In genomic region chr12:25099313-25099562, GRCm38 (mm10) we compare ENCODE assay signal across 8 mouse cellular contexts. TPM values are rescaled to one million over a fixed set of nuclear protein-coding genes. Genes with fewer than 3 reads are reported as not detected.
DNase-seq lines count a peak whose midpoint lies in the region; ATAC-seq and TF ChIP-seq lines count a peak whose summit lies in the region.

No protein-coding gene starts in this region.

- peak overlapping the region; percentile 76 for H3K4me2 ChIP-seq in heart, embryonic 16.5 days (ENCODE audit: low read depth, low read length)
- H3K4me2 ChIP-seq in stomach, embryonic 15.5 days: peak overlapping the region; percentile 93

- 0% methylated on average over 9 of the region's 9 CpGs for WGBS in heart, embryonic 16.5 days
- 1% methylated on average over 9 of the region's 9 CpGs for WGBS in stomach, embryonic 15.5 days

- H3K4me1 ChIP-seq in cortical plate, adult 2 months (ENCODE audit: control insufficient read depth, insufficient read depth, low read length): no peaks in the 10 kb centered on the region; the same call in 1 of the 2 replicates
- peaks cover 19% of the 10 kb centered on the region for H3K4me1 ChIP-seq in heart, embryonic 16.5 days (ENCODE audit: control insufficient read depth, insufficient read depth, low read length)
- peaks cover 23% of the 10 kb centered on the region; the same call in 1 of the 2 replicates for H3K4me1 ChIP-seq in stomach, embryonic 15.5 days

- H3K27ac ChIP-seq in cortical plate, adult 2 months (ENCODE audit: insufficient read depth, low read length): peak overlapping the region; percentile 96
- peak overlapping the region; percentile 86 for H3K27ac ChIP-seq in heart, embryonic 16.5 days (ENCODE audit: low read length)
- H3K27ac ChIP-seq in stomach, embryonic 15.5 days: peak overlapping the region; percentile 96

- H3K9ac ChIP-seq in heart, embryonic 16.5 days (ENCODE audit: low read length): peak overlapping the region; percentile 80
- H3K9ac ChIP-seq in stomach, embryonic 15.5 days: peak overlapping the region; percentile 53; the same call in 1 of the 2 replicates

- no peaks in the 10 kb centered on the region for H3K36me3 ChIP-seq in heart, embryonic 16.5 days (ENCODE audit: control insufficient read depth, insufficient read depth)
- no peaks in the 10 kb centered on the region for H3K36me3 ChIP-seq in stomach, embryonic 15.5 days

- peak; percentile 36 for DNase-seq in thymus, postnatal 4 days
- DNase-seq in thymus, postnatal 0 days (ENCODE audit: low spot score): no peak
- peak; percentile 72 to 86 for DNase-seq in kidney, postnatal 25 days
- peak; percentile 41 for DNase-seq in lung, postnatal 25 days (ENCODE audit: low spot score)

- peak overlapping the region; percentile 70 for H3K4me3 ChIP-seq in cortical plate, adult 2 months (ENCODE audit: insufficient read depth, low read length)
- H3K4me3 ChIP-seq in heart, embryonic 16.5 days (ENCODE audit: low read length): peak overlapping the region; percentile 73
- peak overlapping the region; percentile 54 for H3K4me3 ChIP-seq in stomach, embryonic 15.5 days (replicated peaks)

- no peaks in the 10 kb centered on the region for H3K27me3 ChIP-seq in heart, embryonic 16.5 days (ENCODE audit: control insufficient read depth, insufficient read depth, low read length)
- no peaks in the 10 kb centered on the region for H3K27me3 ChIP-seq in stomach, embryonic 15.5 days (replicated peaks)

- no peak for TF ChIP-seq POLR2A in cortical plate, adult 2 months (IDR thresholded peaks at IDR 0.05; ENCODE audit: extremely low read depth, insufficient read depth, low read length)

- no peak for TF ChIP-seq CTCF in cortical plate, adult 2 months (IDR thresholded peaks at IDR 0.05; ENCODE audit: extremely low read depth, insufficient read depth, low read length)

- 0 out of 2 replicates have a peak, but pooled peaks have one; percentile 0 for ATAC-seq in heart, embryonic 16.5 days (replicated peaks; ENCODE audit: extremely low read depth, insufficient read depth, low FRiP score)
- ATAC-seq in stomach, embryonic 15.5 days (ENCODE audit: insufficient read depth, low FRiP score, low read depth): no peak
- no peak for ATAC-seq in megakaryocyte progenitor cell, adult 5-6 weeks (replicated peaks; ENCODE audit: poor library complexity)

- H3K9me3 ChIP-seq in heart, embryonic 16.5 days (replicated peaks; ENCODE audit: control insufficient read depth, low read length): no peaks in the 10 kb centered on the region
- no peaks in the 10 kb centered on the region for H3K9me3 ChIP-seq in stomach, embryonic 15.5 days

RNA-seq across cellular contexts. Expression of gene Id2, which starts 2.3 kb away (rescaled TPM):
- 152 and 159 TPM in 2 replicates for polyA plus RNA-seq in thymus, postnatal 0 days (2015; fragmentation: Nextera tagmentation; extraction: Ambion mirVana)
- 219 and 224 TPM in 2 replicates for polyA plus RNA-seq in cortical plate, adult 2 months (2012; rRNA removed)
- 157 TPM in 2 replicates for polyA plus RNA-seq in heart, embryonic 16.5 days (2015; fragmentation: Nextera tagmentation; extraction: Ambion mirVana)
- 339 and 387 TPM in 2 replicates for polyA plus RNA-seq in stomach, embryonic 15.5 days (2015; fragmentation: Nextera tagmentation; extraction: Ambion mirVana)
- 21.8 and 32.4 TPM in 2 replicates for total RNA-seq in megakaryocyte progenitor cell, adult 5-6 weeks (2015)
- 8.3 and 15.5 TPM in 2 replicates for total RNA-seq in megakaryocyte progenitor cell, adult 5-6 weeks (2017)
